Mouse (Mus musculus) naive thymus-derived CD4-positive, alpha-beta T cell, adult 5 months (primary cell): ENCODE measurements around the gene Gm11127. TPM values are rescaled to one million over a fixed set of nuclear protein-coding genes. Genes with fewer than 3 reads are reported as not detected.

Experiments
- polyA plus RNA-seq: library from polyadenylated mRNA; unstranded; fragments of 100-300 nt; shearing (Covaris generic); gene quantifications from one replicate; pipeline ENCODE4 v1.2.1, GENCODE M21; 2017

The Gm11127 gene
- polyA plus RNA-seq = not detected

DNA sequence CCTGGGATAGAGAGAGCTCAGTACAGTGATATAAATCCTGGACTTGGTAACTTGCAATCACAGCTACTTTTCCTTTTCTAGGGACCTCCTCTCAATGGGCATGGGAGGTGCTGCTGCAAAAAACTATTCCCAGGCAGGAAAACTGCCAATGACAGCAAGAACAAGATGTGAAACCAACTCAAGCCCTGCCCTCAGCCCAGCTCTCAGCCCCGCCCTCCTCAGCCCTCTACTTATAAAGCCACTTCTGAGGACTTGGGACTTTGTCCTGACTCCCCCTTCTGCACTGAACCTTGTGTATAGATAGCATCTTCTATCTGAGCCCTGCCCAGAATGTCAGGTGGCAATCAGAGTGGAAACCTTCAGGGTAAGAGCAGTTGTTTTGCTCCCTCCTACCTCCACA, at the start of gene Gm11127:
TSS of gene Gm11127 (minus strand) at position 10 of the 400 bp plus-strand sequence.

DNA sequence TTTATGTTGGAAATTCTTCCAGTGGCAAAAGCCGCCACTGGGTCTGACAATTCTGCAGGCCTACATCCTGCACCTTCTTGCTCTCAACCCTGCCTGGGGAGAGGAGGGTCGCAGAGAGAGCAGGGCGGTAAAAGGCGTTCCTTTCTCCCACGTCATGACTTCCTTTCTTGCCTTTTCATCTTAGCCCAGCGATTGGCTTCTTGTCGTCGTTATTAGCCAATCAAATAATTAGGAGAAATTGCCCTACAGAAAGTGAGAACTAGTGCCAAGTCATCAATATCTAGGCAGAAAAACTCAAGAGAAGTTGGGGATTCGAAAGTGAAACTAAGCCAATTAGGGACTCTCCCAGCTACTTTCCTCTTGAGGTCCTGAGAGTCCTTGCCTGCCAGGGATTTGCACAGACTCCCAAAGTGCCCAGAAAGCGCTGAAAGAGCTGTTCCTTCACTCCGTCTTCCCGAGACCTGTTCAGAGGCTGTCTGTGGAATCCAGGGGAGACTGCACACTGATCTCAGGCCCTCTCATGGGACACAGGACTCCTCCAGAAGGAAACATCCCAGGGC, 15.5 kb downstream of the Gm11127 start, which contains the start of the genes H2-T22 and Gm6034:
TSS of gene H2-T22 (minus strand) at position 138 of the 560 bp plus-strand sequence.
TSS of gene Gm6034 (plus strand) at position 352 of the 560 bp plus-strand sequence.

DNA sequence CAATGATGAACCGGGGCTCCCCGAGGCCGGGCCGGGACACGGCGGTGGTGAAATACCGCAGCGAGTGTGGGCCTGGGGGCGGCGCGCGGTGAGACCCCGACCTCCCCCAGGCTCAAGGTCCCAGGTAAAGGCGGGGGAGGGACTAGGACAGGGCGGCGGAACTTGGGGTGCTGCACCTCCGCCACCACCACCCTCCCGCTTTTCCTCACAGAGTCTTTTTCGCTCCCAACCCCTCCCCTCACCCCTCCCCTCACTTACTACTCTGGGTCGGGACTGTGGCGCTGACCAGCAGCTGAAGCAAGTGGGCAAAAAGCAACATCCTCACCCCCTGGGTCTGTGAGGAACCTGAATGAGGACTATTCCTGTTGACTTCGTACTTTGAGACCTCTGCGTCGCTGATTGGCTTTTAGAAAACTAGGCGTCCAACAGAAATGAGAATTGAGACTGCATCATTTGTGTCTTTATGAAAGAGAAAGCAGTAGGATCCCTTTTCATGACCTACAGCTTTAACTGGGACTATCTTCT, 25.8 kb downstream of the Gm11127 start, which contains the start of gene H2-T23:
TSS of gene H2-T23 (minus strand) at position 505 of the 525 bp plus-strand sequence.

DNA sequence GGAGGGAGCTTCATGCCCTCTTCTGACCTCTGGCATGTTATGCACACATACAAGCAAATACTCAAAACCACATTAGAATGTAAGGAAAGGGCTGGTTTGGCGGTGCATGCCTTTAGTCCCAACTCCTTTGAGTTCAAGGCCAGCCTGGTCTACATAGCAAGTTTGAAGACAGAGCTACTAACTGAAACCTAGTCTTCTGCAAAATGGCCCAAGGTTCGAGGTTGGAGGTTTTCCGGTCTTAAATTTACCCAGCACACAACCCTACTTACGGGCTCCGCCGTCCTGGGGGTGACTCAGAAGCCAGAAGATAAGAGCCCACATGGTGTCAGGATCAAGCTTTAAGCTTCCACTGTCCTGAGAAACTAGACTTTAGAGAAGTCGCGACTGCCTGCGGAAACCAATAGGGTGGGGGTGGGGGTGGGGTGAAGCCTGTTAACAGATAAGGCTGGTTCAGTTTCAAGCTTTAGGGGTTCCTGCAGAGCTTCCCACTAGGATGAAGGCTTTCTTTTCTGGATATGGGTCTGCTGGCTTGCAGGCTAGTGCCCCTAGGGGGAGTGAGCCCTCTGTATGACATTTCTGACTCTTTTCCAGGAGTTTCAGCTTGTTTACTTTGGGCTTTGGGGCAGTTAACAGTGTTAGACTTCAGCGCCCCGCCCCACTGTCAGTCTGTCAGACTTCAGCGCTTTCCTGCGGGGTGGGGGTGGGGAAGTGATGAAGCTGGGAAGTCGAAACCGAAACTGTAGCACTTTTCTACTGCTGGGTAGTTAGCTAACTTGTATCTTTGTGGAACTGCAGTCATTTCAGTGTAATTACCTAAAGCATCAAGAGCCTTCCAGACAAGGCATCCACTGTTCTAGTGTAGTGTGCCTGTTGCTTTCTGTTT, 37.7 kb downstream of the Gm11127 start, which contains the start of gene H2-T24:
TSS of gene H2-T24 (minus strand) at position 370 of the 883 bp plus-strand sequence.

Other genes starting within 250 kb of the Gm11127 start
- not detected for gene Ier3, start 236.7 kb downstream of the Gm11127 start, polyA plus RNA-seq
- 40.9 TPM for gene Flot1, start 235.1 kb downstream of the Gm11127 start, polyA plus RNA-seq
- gene Tubb5, start 220.1 kb downstream of the Gm11127 start, polyA plus RNA-seq = 73.9 TPM
- gene Mdc1, start 216.9 kb downstream of the Gm11127 start, polyA plus RNA-seq = 12.0 TPM
- 25.9 TPM for gene Nrm, start 197.1 kb downstream of the Gm11127 start, polyA plus RNA-seq
- 297 TPM for gene Ppp1r18, start 192.8 kb downstream of the Gm11127 start, polyA plus RNA-seq
- gene Dhx16, start 178.6 kb downstream of the Gm11127 start, polyA plus RNA-seq = 58.7 TPM
- gene 2310061I04Rik, start 160.9 kb downstream of the Gm11127 start, polyA plus RNA-seq = 30.8 TPM
- 4.5 TPM for gene Atat1, start 148.3 kb downstream of the Gm11127 start, polyA plus RNA-seq
- gene Mrps18b, start 142.0 kb downstream of the Gm11127 start, polyA plus RNA-seq = 99.6 TPM
- gene Ppp1r10, start 141.9 kb downstream of the Gm11127 start, polyA plus RNA-seq = 53.6 TPM
- gene Abcf1, start 88.6 kb downstream of the Gm11127 start, polyA plus RNA-seq = 145 TPM
- 75.6 TPM for gene Gnl1, start 78.5 kb downstream of the Gm11127 start, polyA plus RNA-seq
- gene Prr3, start 78.1 kb downstream of the Gm11127 start, polyA plus RNA-seq = 35.3 TPM
- gene H2-T24, start 37.8 kb downstream of the Gm11127 start, polyA plus RNA-seq = 12.1 TPM
- 382 TPM for gene H2-T23, start 25.5 kb downstream of the Gm11127 start, polyA plus RNA-seq
- 160 TPM for gene H2-T22, start 15.6 kb downstream of the Gm11127 start, polyA plus RNA-seq
- 0.62 TPM for gene Gm6034, start 15.4 kb downstream of the Gm11127 start, polyA plus RNA-seq
- gene Gm19684, start 63.3 kb upstream of the Gm11127 start, polyA plus RNA-seq = 1.2 TPM
- not detected for gene Gm7030, start 71.1 kb upstream of the Gm11127 start, polyA plus RNA-seq
- gene Gm8909, start 110.2 kb upstream of the Gm11127 start, polyA plus RNA-seq = 9.4 TPM
- 0.37 TPM for gene H2-T3, start 131.9 kb upstream of the Gm11127 start, polyA plus RNA-seq
- 173 TPM for gene Rpp21, start 199.7 kb upstream of the Gm11127 start, polyA plus RNA-seq
- gene Trim39, start 213.9 kb upstream of the Gm11127 start, polyA plus RNA-seq = 37.1 TPM
- not detected for gene H2-M10.2, start 228.1 kb upstream of the Gm11127 start, polyA plus RNA-seq